Mouse (Mus musculus) liver, postnatal 0 days (tissue): ENCODE data around the gene Grem2. TPM values are rescaled to one million over a fixed set of nuclear protein-coding genes. Genes with fewer than 3 reads are reported as not detected.
A peak's percentile ranks its signal among the peaks of the same experiment; 100 is the strongest.

Experiments used
- ATAC-seq: fragments of 200-750 bp; cut with Nextera tagmentation; 2 replicates; pipeline ENCODE4 v1.8.0; 2017; ENCODE audit warnings: mild to moderate bottlenecking, moderate library complexity
- DNase-seq: peaks from one replicate; pipeline ENCODE4 v3.0.0-alpha.2; 2016
- H3K27ac ChIP-seq: fragments of 300-500 bp; sonication (generic); 2 replicates; pipeline ENCODE4 v1.5.1; 2014; ENCODE audit warnings: antibody characterized with exemption, moderate library complexity, mild to moderate bottlenecking, low read depth
- H3K27me3 ChIP-seq: fragments of 300-500 bp; sonication (generic); 2 replicates; pipeline ENCODE4 v1.6.1; 2014; ENCODE audit warnings: low read length, control low read depth, mixed read lengths; ENCODE audit not compliant: insufficient read depth
- H3K36me3 ChIP-seq: fragments of 300-500 bp; sonication (generic); replicated peaks from 2 replicates; pipeline ENCODE4 v1.6.1; 2014; ENCODE audit warnings: mild to moderate bottlenecking, control low read depth, low read length, moderate library complexity, mixed read lengths; ENCODE audit not compliant: insufficient read depth
- H3K4me1 ChIP-seq: fragments of 300-500 bp; sonication (generic); 2 replicates; pipeline ENCODE4 v1.6.1; 2014; ENCODE audit warnings: antibody characterized with exemption, mild to moderate bottlenecking, control low read depth; ENCODE audit not compliant: insufficient read depth
- H3K4me2 ChIP-seq: fragments of 300-500 bp; sonication (generic); 2 replicates; pipeline ENCODE4 v1.6.1; 2014; ENCODE audit warnings: low read depth, mild to moderate bottlenecking, low read length, moderate library complexity, mixed read lengths
- H3K4me3 ChIP-seq: fragments of 300-500 bp; sonication (generic); 2 replicates; pipeline ENCODE4 v1.5.1; 2014; ENCODE audit warnings: low read depth, low read length
- H3K9ac ChIP-seq: fragments of 300-500 bp; sonication (generic); replicated peaks from 2 replicates; pipeline ENCODE4 v1.6.1; 2014; ENCODE audit warnings: mild to moderate bottlenecking, moderate library complexity
- H3K9me3 ChIP-seq: fragments of 300-500 bp; sonication (generic); 2 replicates; pipeline ENCODE4 v1.6.1; 2016; ENCODE audit warnings: mild to moderate bottlenecking, control low read depth, low read length, mixed read lengths
- CTCF ChIP-seq: sonication (generic); IDR thresholded peaks from 2 replicates; pipeline ENCODE4 v1.5.1; 2016; ENCODE audit warnings: antibody characterized with exemption, low read depth
- EP300 ChIP-seq: IDR thresholded peaks from 2 replicates; pipeline ENCODE4 v1.6.1; 2016; ENCODE audit warnings: antibody characterized with exemption, low read depth, mild to moderate bottlenecking
- WGBS: fragments of 180-500 bp; shearing (Covaris S2); extraction: QIAGEN DNeasy Blood & Tissue Kit; methylation state at CpG from one replicate; pipeline ENCODE4 v1.1.7; 2014; ENCODE audit not compliant: insufficient replicate concordance; 5-methylcytosine and 5-hydroxymethylcytosine counted together
- polyA plus RNA-seq: library from polyadenylated mRNA; unstranded; fragments of >200 nt; fragmentation: Nextera tagmentation; extraction: Ambion mirVana; gene quantifications from 2 replicates; pipeline ENCODE4 v1.2.1, GENCODE M21; 2015

Grem2 gene
- polyA plus RNA-seq, 1 experiment from 2014 or later = 1.2 TPM

GRCm38 (mm10) chr1:174909834-174910233, 11.8 kb downstream of the Grem2 start:
- DNase-seq (no peak), ATAC-seq (no peak)
- WGBS = 66% methylated on average over 3 of the region's 3 CpGs
- Histone ChIP-seq H3K27ac (no peak overlapping the region), H3K9me3 (no peaks in the 10 kb centered on the region), H3K27me3 (no peaks in the 10 kb centered on the region), H3K4me1 (no peaks in the 10 kb centered on the region), H3K36me3 (no peaks in the 10 kb centered on the region), H3K4me2 (no peak overlapping the region), H3K4me3 (no peak overlapping the region), H3K9ac (no peak overlapping the region)
- no peak for TF ChIP-seq EP300
- TF ChIP-seq CTCF = no peak

- no peaks in the 10 kb centered on the region for H3K9me3 ChIP-seq
Measured at GRCm38 (mm10) chr1:174908232-174908631, 13.4 kb downstream of the Grem2 start.

GRCm38 (mm10) chr1:174907637-174908036, 14.0 kb downstream of the Grem2 start:
- H3K9me3 ChIP-seq = no peaks in the 10 kb centered on the region

More at GRCm38 (mm10) chr1:174908232-174908631, 13.4 kb downstream of the Grem2 start:
- Histone ChIP-seq H3K27me3 (no peaks in the 10 kb centered on the region), H3K4me2 (no peak overlapping the region), H3K27ac (peak overlapping the region; percentile 86), H3K36me3 (no peaks in the 10 kb centered on the region), H3K4me1 (no peaks in the 10 kb centered on the region), H3K4me3 (no peak overlapping the region), H3K9ac (no peak overlapping the region)
- ATAC-seq (peak; percentile 42), DNase-seq (no peak)
- TF ChIP-seq CTCF = no peak
- no peak for TF ChIP-seq EP300
- 64% methylated on average over 5 of the region's 5 CpGs for WGBS

GRCm38 (mm10) chr1:174902755-174903154, 18.9 kb downstream of the Grem2 start:
- no peak overlapping the region for H3K9ac ChIP-seq
- WGBS = 60% methylated on average over 1 of the region's 1 CpGs
- no peak overlapping the region for H3K4me3 ChIP-seq
- H3K36me3 ChIP-seq = no peaks in the 10 kb centered on the region
- H3K9me3 ChIP-seq = no peaks in the 10 kb centered on the region
- ATAC-seq = no peak
- H3K27me3 ChIP-seq = no peaks in the 10 kb centered on the region
- no peak for DNase-seq
- TF ChIP-seq CTCF = no peak
- no peak for TF ChIP-seq EP300
- no peaks in the 10 kb centered on the region for H3K4me1 ChIP-seq
- H3K27ac ChIP-seq = no peak overlapping the region
- no peak overlapping the region for H3K4me2 ChIP-seq

More at GRCm38 (mm10) chr1:174907637-174908036, 14.0 kb downstream of the Grem2 start:
- no peak overlapping the region for H3K9ac ChIP-seq
- H3K27ac ChIP-seq = peak overlapping the region; percentile 86
- 39% methylated on average over 5 of the region's 5 CpGs for WGBS
- H3K4me3 ChIP-seq = no peak overlapping the region
- peak; percentile 95 for ATAC-seq
- H3K36me3 ChIP-seq = no peaks in the 10 kb centered on the region
- H3K27me3 ChIP-seq = no peaks in the 10 kb centered on the region
- no peak for TF ChIP-seq CTCF
- peak; percentile 64; the same call in 1 of the 2 replicates for TF ChIP-seq EP300
- H3K4me2 ChIP-seq = no peak overlapping the region
- DNase-seq = peak; percentile 63
- H3K4me1 ChIP-seq = no peaks in the 10 kb centered on the region

GRCm38 (mm10) chr1:174892471-174892870, 29.1 kb downstream of the Grem2 start:
- Histone ChIP-seq H3K27me3 (no peaks in the 10 kb centered on the region), H3K4me1 (no peaks in the 10 kb centered on the region), H3K36me3 (no peaks in the 10 kb centered on the region), H3K4me2 (no peak overlapping the region), H3K4me3 (no peak overlapping the region), H3K9me3 (no peaks in the 10 kb centered on the region), H3K9ac (no peak overlapping the region), H3K27ac (no peak overlapping the region)
- TF ChIP-seq CTCF = no peak
- TF ChIP-seq EP300 = no peak
- 75% methylated on average over 7 of the region's 7 CpGs for WGBS
- ATAC-seq (no peak), DNase-seq (no peak)

DNA sequence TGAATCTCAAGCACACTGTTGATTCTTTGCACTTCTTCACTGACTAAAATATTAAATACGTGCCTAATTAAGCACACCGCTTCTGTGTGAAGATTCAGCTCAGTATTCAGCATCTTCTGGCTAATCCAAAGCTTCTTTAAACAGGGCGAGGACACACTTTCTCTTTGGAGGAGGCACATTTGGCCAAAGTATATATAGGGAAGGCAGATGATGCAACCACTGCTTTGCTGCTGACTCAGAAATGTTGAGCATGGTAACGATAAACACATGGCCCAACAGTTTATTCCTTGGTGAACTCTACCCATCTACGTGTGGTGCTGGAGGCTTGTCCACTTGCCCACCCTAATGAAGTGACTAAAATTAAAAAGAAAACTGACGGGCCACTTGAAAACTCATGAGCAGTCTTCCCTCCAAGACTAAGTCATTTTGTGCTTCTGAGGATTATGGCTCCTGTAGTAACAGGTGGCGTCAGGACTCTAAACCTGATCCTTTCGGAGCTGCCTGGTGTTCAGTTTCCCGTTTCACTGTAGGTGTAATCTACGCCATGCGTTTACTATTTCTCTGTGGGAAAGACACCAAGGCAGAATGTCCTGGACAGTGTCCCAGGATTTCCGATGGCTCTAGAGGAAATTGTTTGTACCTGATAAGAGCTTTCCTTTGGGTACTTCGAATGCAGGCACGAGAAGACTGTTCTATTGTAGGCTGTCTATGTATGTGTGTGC, 32.8 kb downstream of the Grem2 start:
- Histone ChIP-seq H3K27ac (no peak overlapping the region), H3K9me3 (no peaks in the 10 kb centered on the region), H3K4me2 (no peak overlapping the region), H3K27me3 (no peaks in the 10 kb centered on the region), H3K9ac (no peak overlapping the region), H3K36me3 (no peaks in the 10 kb centered on the region), H3K4me3 (no peak overlapping the region), H3K4me1 (0 out of 2 replicates have a peak, but pooled peaks cover 3% of the 10 kb centered on the region)
- TF ChIP-seq CTCF (no peak), EP300 (no peak)
- WGBS = 70% methylated on average over 14 of the region's 14 CpGs
- no peak for DNase-seq
- ATAC-seq = no peak
